Mouse (Mus musculus) adrenal gland, postnatal 25 days (tissue): Measurements from ENCODE around the gene Afdn. TPM values are rescaled to one million over a fixed set of nuclear protein-coding genes. Genes with fewer than 3 reads are reported as not detected.
"Not testable (repeated sequence)": the region's sequence is repeated elsewhere in the genome, so short reads cannot be mapped to it uniquely, and the experiment has no call there.

Experiments
- DNase-seq: peaks from one replicate; pipeline ENCODE4 v3.0.0; 2021; ENCODE audit warnings: mixed read lengths
- total RNA-seq: library from RNA; stranded (reverse); gene quantifications from 2 replicates; pipeline ENCODE4 v1.2.3, GENCODE M21; 2021

Afdn gene
- total RNA-seq, 1 experiment from 2014 or later, result 93.8 TPM

DNA sequence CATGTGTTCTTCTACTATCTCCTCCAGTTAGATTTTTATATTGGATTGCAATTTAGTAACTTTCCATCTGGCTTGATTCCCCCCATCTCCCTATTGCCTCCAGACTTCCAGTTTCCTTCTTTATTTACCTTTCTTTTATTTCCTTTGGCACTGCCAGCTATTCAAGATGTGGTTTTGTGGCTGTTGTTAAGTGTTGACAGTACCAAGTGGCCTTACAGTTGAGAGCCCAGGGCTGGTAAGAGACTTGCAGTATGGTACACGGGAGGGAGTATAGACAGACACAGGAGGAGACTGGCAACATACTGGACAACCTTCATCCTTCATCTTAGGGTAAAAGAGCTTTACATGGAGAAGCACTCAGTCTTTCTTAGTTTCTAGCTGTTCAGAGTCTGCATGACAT is 119.4 kb downstream of the Afdn start:
- DNase-seq, result no peak

DNA sequence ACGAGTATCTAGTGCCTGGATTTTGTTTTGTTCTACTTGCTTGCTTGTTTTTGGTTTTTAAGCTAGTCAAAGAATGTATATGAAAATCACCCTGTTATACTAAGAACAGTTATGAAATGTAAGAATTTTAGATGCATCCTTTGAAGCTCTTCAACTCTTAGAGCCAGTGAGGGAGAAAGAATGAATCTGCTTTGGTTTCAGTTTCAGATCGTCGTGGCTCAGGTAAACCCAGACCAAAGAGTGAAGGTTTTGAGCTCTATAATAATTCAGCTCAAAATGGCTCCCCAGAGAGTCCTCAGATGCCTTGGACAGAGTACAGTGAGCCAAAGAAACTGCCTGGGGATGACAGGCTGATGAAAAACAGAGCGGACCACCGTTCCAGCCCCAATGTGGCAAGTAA is 123.2 kb downstream of the Afdn start:
- DNase-seq, result no peak

DNA sequence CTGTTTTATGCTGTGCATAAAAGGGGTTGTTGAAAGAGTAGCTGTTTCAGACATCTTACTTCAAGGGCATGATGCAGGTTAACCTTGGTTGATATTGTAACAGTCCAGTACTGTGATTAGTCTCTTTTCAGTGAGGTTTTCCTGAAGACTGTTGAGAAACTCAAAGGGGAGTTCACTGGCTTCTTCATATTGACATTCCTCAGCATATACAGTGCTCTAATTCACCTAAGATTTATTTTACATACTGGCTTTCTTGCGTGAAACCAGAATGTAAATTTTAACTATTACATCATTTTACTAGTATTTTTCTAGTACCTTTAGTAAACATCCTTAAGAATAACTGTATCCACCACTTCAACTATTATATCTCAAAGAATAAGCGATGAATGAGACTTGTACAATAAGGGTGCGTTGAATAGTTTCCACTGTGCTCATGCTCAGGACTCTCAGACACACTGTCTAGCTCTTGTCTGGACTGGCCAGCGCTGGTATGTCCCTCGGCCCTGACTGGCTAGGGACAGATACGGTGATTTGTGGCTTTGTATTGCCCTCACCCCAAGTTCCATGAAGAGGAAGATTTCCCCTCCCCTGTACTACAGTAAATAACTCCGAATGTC is 129.6 kb downstream of the Afdn start:
- no peak for DNase-seq

DNA sequence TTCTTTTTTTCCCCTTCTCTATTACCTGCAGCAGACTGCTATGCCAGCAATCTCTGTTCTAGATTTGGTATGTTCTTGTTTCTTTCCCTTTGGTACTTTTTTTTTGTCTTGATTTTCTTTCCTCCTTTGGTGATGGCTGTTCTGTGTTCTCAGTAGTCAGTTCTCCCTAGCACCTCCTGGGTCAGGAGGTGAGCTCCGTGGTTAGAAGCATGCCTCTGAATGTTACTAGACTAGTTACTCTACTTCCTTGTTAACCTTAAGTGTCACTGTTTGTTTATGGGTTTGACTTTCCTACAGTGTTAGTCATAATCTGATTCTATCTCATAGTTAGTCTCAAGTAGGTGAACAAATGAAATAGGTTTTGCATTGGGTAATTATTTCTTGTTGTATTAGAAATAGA is 130.6 kb downstream of the Afdn start:
- DNase-seq, result no peak

DNA sequence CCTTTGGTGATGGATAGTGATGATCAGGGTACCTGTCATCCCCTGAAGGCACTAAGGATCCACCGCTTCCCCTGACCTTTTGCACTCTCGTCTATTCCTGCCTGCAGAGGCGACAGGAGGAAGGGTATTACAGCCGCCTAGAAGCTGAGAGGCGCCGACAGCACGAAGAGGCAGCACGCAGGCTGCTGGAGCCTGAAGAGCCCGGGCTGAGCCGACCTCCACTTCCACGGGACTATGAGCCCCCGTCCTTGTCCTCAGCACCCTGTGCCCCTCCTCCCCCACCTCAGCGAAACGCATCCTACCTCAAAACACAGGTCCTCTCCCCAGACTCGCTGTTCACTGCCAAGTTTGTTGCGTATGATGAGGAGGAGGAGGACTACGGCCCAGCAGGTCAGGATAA is 138.5 kb downstream of the Afdn start:
- no peak for DNase-seq

DNA sequence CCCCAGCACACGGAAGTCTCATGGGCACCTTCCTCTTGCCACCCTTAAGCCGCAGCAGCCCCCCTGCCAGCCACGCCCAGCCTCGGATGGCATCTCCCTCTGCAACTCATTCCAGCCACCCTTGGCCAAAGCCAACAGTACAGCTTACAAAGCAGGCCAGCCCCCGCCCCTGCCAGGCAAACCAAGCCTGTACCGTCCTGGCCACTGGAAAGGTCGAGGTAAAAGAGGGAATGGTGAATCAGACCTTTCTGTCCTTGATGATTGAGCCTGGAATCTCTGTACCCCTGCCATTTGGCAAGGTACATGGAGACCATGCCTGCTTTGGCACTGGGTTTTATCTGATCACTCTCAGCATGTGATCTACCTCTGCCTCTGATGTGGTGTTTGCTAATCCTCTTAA is 138.9 kb downstream of the Afdn start:
- DNase-seq, result peak; percentile 65

DNA sequence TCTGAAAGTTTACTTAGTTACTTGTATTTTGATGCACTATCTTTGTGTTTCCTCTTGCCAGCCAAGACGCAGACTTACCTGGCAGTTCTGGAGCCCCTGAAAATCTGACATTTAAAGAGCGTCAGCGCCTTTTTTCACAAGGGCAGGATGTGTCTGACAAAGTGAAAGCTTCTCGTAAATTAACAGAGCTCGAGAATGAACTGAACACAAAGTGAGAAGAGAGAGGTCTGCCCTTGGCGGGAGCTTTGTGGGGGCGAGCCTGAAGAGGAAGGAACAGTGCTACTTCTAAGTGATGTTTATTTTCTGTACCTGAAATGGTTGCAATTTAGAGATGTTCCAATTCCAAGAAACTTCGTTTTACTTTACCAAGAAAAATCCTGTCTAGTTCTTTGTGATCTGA is 143.5 kb downstream of the Afdn start:
- no peak for DNase-seq

DNA sequence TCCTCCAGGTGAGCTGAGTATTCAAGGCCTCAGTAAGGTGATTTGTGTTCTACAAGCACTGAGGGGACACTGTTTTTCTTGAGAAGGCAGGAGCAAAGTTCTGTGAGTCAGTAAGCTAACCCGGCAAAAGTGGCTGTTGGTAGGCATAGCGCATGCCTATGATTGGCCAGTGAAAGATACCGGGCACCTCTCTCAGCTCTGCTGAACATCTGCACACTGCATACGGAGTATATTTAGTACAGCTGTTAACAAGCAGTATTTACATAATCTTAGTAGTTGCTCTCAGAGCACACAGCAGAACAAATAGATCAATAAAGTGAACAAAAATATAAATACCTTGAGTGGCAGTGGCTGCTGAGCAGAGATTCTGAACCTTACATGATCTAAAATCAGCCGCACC is 146.7 kb downstream of the Afdn start:
- DNase-seq, result no peak

DNA sequence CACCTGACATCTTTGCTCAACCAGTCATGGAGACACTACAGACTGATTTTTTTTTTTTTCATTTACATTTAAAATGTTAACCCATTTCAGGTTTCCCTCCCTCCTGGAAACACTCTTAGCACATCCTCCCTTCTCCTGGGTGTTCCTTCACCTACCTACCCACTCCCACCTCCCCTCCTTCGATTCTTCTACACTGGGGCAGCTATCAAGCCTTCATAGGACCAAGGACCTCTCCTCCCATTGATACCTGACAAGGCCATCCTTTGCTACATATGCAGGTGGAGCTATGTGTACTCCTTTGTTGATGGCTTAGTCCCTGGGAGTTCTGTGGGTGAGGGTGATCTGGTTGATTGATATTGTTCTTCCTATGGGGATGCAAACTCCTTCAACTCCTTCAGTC is 147.3 kb downstream of the Afdn start:
- no peak for DNase-seq

DNA sequence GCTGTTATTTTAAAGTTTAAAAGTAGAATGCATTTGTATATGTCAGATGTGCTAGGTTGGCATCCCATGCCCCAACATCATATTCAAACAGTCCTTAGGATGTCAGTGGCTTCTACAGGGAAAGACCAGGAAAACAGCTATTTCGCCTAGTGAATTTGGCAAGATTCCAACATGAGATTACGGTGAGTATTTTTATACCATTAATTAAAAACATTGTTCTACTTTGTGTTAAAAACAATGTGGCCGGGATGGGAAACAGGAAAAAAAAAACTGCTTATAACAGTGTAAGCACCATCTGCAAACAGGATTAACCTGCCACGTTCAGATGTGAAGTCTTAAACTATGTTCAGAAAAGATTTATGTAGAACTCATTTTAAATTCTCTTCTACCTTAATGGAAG is 153.6 kb downstream of the Afdn start:
- DNase-seq, result no peak

DNA sequence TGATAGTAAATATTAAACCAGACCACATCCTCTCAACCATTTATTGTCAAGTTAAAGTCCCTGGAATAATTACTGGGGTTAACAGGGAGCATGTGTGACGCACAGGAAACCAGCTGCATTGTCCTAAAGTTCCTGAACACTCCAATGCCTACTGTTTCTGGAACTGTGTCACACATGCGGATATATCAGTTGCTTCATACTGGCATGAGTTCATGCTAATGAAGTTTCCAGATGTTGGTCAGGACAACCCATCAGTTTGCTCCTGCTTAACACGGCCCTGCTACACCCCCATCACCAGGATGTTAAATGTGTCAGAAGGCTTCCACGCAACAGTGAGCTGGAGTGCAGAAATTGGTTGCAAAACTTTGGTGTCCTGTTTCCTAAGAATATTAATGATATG is 154.2 kb downstream of the Afdn start:
- DNase-seq, result no peak

DNA sequence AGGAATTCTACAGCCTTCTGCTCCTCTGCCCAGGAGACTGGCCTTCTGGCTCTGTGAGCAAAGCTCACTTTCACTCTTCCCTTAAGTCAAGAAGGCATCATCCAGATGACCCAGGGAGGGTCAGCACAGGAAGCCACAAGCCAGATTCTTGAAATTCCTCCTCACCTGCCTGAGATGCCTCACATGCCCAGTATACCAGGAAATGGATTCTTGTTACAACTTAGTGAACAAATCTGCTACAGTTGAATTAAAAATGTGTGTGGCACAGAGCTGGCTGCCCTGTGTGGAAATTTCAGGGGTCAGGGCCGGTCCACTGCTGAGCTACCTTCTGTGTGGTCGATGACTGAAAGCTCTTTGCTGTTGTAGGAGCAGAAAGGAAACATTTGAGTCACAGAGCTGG is 160.4 kb downstream of the Afdn start:
- no peak for DNase-seq

DNA sequence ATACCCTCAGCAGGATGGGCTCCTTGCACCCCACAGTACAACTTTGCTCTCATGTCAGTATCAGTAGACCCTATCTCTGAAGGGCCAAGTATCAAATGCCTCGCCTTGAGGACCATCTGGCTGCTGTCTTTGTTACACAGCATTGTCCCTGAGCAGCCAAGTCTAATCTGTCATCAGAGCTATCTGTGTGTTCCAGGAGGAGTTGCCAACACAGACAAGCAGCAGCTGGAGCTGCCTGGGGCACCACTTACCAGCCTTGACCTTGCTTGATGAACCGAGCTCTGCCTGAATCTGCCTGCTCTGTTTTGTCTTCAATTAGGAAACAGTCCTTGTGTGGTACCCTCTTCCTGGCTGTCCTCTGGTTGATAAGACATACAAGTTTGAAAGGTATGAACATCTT is 163.1 kb downstream of the Afdn start:
- no peak for DNase-seq

DNA sequence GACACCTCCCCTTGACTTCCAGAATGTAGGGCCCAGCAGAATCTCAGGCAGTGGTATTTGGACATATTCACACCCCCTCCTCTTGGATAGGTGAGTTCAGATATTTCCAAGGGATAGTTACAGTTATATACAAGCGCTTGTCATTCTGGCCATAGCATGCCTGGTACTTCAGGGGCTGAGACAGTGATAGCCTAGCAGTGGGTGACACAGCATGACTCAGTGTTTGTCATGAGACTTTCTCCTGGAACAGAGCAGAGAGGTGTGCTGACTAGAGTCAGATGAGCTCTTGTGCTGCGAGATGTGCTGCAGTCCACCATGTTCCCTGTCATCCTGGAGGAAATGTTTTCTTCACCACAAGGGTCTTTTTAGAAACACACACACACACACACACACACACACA is 164.2 kb downstream of the Afdn start:
- DNase-seq, result no peak

DNA sequence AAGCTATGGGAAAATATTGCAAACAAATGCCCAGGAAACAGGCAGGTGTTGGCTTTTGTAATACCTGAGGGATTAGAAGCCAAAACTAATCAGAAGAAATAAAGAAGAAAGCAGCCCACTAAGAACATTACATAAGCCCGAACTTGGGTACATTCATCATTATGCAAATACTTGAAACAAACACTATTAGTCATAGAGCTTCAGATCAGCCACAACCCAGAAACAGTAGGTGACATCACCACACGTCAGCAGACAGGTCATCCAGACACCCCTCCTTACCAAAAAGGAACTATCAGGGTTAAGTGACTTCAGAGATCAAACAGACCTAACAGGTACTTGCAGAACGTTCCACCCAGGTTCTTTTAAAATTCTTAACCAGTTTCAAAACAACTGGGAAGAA is 165.6 kb downstream of the Afdn start:
- DNase-seq, result peak; percentile 13

DNA sequence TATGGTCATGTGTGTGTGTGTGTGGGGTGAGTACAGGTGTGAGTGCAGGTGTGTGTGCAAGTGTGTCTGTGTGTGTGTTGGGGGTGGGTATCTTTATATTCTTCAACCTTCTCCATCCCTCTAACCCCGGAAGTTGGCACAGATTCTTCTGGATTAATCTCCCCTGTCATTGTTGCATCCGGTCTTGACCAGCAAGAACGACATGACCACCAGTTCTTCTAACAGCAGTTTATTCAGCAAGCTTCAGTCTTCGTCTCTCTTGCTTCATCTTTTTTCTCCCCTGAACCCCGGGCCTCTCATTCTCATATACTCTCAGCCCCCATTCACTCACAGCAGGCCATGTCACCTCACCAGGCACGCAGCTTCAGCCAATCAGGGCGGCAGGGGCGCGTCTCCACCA is 170.1 kb downstream of the Afdn start:
- DNase-seq, result no peak

DNA sequence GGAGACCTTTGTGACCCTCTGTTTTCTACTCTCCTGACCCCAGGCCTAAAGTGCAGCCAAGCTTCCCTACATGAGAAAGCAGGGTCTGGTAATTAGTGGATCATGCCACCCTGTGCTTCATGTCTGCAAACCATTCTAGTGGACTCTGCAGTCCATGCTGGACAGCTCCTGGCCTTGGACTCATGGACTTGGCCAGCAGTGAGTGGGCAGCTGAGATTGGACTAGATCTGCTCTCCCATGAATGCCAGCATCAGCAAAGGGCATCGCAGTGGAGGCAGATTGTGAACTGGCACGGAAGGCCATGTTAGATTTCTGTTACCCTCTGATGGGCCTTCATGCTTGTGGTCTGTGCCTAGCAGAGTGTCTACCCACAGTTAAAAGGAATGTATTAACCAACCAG is 175.0 kb downstream of the Afdn start:
- DNase-seq, result not testable (repeated sequence)

DNA sequence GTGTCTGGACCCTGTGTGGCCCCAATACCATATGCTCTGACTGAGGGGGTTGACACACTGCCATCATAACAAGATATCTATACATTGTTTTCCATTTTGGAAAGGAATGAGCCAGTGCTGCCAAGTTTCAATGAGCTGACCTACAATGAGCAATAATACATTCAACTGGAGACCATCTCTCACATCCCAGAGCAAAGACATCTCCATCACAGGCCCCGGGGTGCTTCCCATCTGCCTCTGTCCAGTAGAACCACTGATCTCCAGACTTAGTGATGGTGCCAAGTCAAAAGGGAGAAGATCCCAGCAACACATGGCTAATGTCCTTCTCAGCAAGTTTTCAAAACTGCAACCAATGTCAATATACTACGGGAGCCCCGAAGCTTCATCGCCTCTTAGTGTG is 177.4 kb downstream of the Afdn start:
- no peak for DNase-seq

DNA sequence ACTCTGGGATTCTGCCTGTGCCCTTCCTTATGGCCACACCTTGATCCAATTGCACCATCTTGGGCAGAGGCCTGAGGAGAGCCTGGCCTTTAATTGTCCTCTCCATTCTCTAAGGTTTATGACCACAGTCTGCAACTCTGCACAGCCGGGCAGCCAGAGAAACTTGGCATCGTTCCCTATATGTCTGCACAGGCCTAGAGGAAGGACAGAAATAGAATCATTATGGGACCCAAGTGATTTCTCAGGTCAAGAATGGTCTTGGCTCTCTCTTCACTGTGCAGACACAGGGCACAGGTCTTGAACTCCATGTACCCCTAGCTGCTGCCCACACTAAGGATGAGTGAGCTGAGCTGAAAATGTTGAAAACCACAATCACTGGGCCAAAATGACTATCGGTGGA is 178.3 kb downstream of the Afdn start:
- DNase-seq, result no peak

DNA sequence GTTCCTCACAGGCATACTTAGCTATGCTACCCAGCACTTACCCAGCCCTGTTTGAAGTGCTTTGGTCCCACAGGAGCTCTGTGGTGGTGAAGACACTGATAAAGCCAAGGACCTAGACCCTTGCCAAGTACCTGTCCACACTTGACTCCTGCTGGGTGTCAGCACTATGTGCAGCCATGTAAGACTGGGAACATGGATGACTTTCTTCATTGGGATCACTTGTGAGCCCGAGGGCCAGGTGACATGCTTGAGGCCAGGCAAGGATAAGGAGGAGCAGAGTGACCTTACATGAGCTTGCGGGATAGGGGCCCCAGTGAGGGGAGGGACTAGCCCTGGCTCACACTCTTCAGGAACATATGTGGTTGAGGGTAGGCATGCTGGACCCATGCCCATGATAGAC is 178.9 kb downstream of the Afdn start:
- not testable (repeated sequence) for DNase-seq

DNA sequence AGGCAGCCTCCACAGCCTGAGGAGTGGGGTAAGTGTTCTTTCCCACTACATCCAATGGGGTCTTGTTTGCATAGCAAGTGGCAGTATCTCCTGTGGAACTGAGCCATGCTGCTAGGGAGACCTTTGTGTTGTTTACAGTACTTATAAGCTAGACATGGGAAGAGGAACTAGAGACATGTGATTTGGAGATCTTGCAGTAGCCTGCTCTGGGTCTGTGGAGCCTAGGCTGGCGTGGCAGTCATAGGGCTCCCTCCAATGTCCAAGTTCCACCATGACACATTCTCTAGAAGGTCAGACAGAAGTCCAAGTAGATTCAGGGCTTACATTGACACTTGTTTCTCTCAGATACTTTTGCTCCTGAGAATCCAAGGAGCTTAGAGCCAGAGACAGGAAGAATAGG is 180.1 kb downstream of the Afdn start:
- DNase-seq, result no peak

DNA sequence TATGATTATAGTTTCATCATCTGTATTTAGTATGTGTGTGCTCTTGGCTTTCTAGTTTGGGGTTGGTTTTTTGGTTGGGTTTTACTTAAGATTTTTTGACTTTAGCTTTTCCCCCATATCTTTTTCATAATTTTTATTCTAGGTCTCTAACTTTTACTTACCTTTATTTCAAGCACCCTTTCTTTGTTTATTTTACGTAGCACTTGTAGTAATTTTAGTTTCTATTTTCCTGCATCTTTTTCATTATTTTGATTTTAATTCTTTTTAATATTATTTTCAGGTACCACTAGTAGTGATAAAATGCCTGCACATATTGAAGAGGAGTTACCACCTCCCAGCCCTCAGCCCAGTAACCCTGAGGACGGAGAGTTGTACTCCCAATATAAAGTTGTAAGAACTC is 187.7 kb downstream of the Afdn start, which contains the start of gene Gm7168:
Gene Gm7168 (plus strand): TSS at position 301 of the 400 bp plus-strand sequence.
- not testable (repeated sequence) for DNase-seq

DNA sequence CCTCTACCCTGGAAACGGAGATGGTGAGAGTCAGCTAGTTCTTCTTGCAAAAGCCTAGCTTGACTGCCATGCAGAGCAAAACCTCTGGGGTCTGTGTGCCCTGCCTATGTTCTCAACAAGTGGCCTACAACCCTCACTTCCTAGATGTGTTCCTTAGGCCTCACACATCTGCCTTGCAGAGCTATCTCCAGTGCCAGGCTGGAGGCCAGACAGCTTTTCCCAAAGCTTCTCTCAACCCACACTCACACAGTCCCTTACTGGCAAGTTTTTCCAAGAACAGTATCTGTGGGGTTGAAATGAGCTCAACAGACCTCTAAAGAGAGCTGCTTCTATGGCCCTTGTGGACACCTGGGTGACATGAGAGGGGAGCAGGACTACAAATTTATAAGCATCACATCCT is 191.2 kb downstream of the Afdn start:
- DNase-seq, result not testable (repeated sequence)
